In genomic region chr11:116138468-116139138, GRCm38 (mm10) we compare ENCODE assay signal across 8 mouse cellular contexts. TPM values are rescaled to one million over a fixed set of nuclear protein-coding genes. Genes with fewer than 3 reads are reported as not detected.
DNase-seq lines count a peak whose midpoint lies in the region; ATAC-seq lines count a peak whose summit lies in the region.

Gene Mrpl38 (minus strand): TSS chr11:116138868.

- intact Hi-C loops in gastrocnemius, postnatal 14 days (cut with DNase I; ENCODE audit: low total_unique reads): loop anchor here (10.0 kb wide), 1 partner anchor 104 kb away; the partner anchor contains the start of gene Unk
- intact Hi-C loops in left cerebral cortex, postnatal 10 days (cut with DNase I): no loop called here

- peak; percentile 96 for DNase-seq in adipocyte (ENCODE audit: low spot score)
- DNase-seq in embryo, embryonic 10 days (ENCODE audit: low spot score): peak; percentile 98
- DNase-seq in gastrocnemius, postnatal 14 days: peak; percentile 89
- peak; percentile 79 to 90 for DNase-seq in left cerebral cortex, postnatal 10 days (ENCODE audit: extremely low spot score in 1 of 2, low spot score in 2 of 2)
- peak; percentile 80 for DNase-seq in right cerebral cortex, postnatal 25 days
- peak; percentile 83 to 85 for DNase-seq in urinary bladder, postnatal 4 days (ENCODE audit: low spot score in 2 of 2)

- ATAC-seq in inflammation-experienced regulatory T-cells, adult 6 months: peak; percentile 99
- ATAC-seq in megakaryocyte-erythroid progenitor cell, adult 5-6 weeks (replicated peaks; ENCODE audit: low FRiP score, low TSS enrichment, poor library complexity, severe bottlenecking): peak; percentile 83

RNA-seq across cellular contexts. Expression of gene Mrpl38, which starts in this region (rescaled TPM):
- total RNA-seq in gastrocnemius, postnatal 14 days (2021): 10 to 100 TPM; 41.8 to 49.5 TPM
- polyA plus RNA-seq in inflammation-experienced regulatory T-cells, adult 6 months (2017; shearing (Covaris generic)): 10 to 100 TPM; 14.3 to 30.6 (median 28.0) TPM
- total RNA-seq in left cerebral cortex, postnatal 10 days (2021): 10 to 100 TPM; 52.2 to 54.6 TPM
- 79.8 and 89.1 TPM in 2 replicates for total RNA-seq in megakaryocyte-erythroid progenitor cell, adult 5-6 weeks (2014; fragmentation: Nextera tagmentation)
- 39.6 and 49.6 TPM in 2 replicates for total RNA-seq in megakaryocyte-erythroid progenitor cell, adult 5-6 weeks (2017)

Comparison
In these comparisons a context has a peak if more than half of its experiments do, and no peak if none do; other contexts are left out.
1. Peak in every context shown above with its lines: DNase-seq and ATAC-seq.